Mouse (Mus musculus) lung, postnatal 0 days (tissue): ENCODE results near the gene Phactr1. TPM values are rescaled to one million over a fixed set of nuclear protein-coding genes. Genes with fewer than 3 reads are reported as not detected.

ENCODE experiments used
- ATAC-seq: fragments of 200-750 bp; cut with Nextera tagmentation; 2 replicates; pipeline ENCODE4 v1.8.0; 2017; ENCODE audit warnings: moderate library complexity
- DNase-seq: peaks from one replicate; pipeline ENCODE4 v3.0.0-alpha.2; 2016; ENCODE audit warnings: low spot score
- H3K27ac ChIP-seq: fragments of 300-500 bp; sonication (generic); 2 replicates; pipeline ENCODE4 v1.5.1; 2014; ENCODE audit warnings: antibody characterized with exemption, mild to moderate bottlenecking, low read length, mixed read lengths
- H3K27me3 ChIP-seq: fragments of 300-500 bp; sonication (generic); replicated peaks from 2 replicates; pipeline ENCODE4 v1.6.1; 2014; ENCODE audit warnings: low read length, mixed read lengths; ENCODE audit not compliant: insufficient read depth
- H3K36me3 ChIP-seq: fragments of 300-500 bp; sonication (generic); 2 replicates; pipeline ENCODE4 v1.6.1; 2014; ENCODE audit warnings: low read length, mixed read lengths; ENCODE audit not compliant: insufficient read depth
- H3K4me1 ChIP-seq: fragments of 300-500 bp; sonication (generic); 2 replicates; pipeline ENCODE4 v1.6.1; 2014; ENCODE audit warnings: antibody characterized with exemption, low read depth, low read length, mixed read lengths; ENCODE audit not compliant: insufficient read depth
- H3K4me2 ChIP-seq: fragments of 300-500 bp; sonication (generic); replicated peaks from 2 replicates; pipeline ENCODE4 v1.6.1; 2014; ENCODE audit warnings: low read depth, mild to moderate bottlenecking, low read length, moderate library complexity, mixed read lengths
- H3K4me3 ChIP-seq: fragments of 300-500 bp; sonication (generic); 2 replicates; pipeline ENCODE4 v1.5.1; 2014; ENCODE audit warnings: low read depth, low read length
- H3K9ac ChIP-seq: fragments of 300-500 bp; sonication (generic); replicated peaks from 2 replicates; pipeline ENCODE4 v1.6.1; 2014; ENCODE audit warnings: low read depth, mild to moderate bottlenecking
- H3K9me3 ChIP-seq: fragments of 300-500 bp; sonication (generic); 2 replicates; pipeline ENCODE4 v1.6.1; 2016; ENCODE audit warnings: low read length, mixed read lengths
- CTCF ChIP-seq: IDR thresholded peaks from 2 replicates; pipeline ENCODE4 v1.5.1; 2016; ENCODE audit warnings: antibody characterized with exemption, mild to moderate bottlenecking
- EP300 ChIP-seq: IDR thresholded peaks from 2 replicates; pipeline ENCODE4 v1.6.1; 2016; ENCODE audit warnings: antibody characterized with exemption, mild to moderate bottlenecking, control low read depth
- WGBS: fragments of 180-500 bp; shearing (Covaris S2); extraction: QIAGEN DNeasy Blood & Tissue Kit; methylation state at CpG from one replicate; pipeline ENCODE4 v1.1.7; 2014; 5-methylcytosine and 5-hydroxymethylcytosine counted together
- polyA plus RNA-seq: library from polyadenylated mRNA; unstranded; fragments of >200 nt; fragmentation: Nextera tagmentation; extraction: Ambion mirVana; gene quantifications from 2 replicates; pipeline ENCODE4 v1.2.1, GENCODE M21; 2015

Phactr1 gene
- polyA plus RNA-seq, 1 experiment from 2014 or later = 31.4 TPM

GRCm38 (mm10) chr13:43148692-43149091, 468.3 kb downstream of the Phactr1 start:
- ATAC-seq (no peak), DNase-seq (peak; percentile 21)
- Histone ChIP-seq H3K27ac (no peak overlapping the region), H3K36me3 (no peaks in the 10 kb centered on the region), H3K27me3 (no peaks in the 10 kb centered on the region), H3K9me3 (no peaks in the 10 kb centered on the region), H3K4me3 (no peak overlapping the region), H3K9ac (no peak overlapping the region), H3K4me1 (no peaks in the 10 kb centered on the region), H3K4me2 (no peak overlapping the region)
- no peak for TF ChIP-seq EP300
- TF ChIP-seq CTCF = no peak
- 71% methylated on average over 4 of the region's 4 CpGs for WGBS

GRCm38 (mm10) chr13:43149661-43150060, 469.2 kb downstream of the Phactr1 start:
- Histone ChIP-seq H3K4me2 (no peak overlapping the region), H3K27ac (no peak overlapping the region), H3K9me3 (no peaks in the 10 kb centered on the region), H3K9ac (no peak overlapping the region), H3K36me3 (no peaks in the 10 kb centered on the region), H3K4me1 (no peaks in the 10 kb centered on the region), H3K4me3 (no peak overlapping the region), H3K27me3 (no peaks in the 10 kb centered on the region)
- DNase-seq (no peak), ATAC-seq (no peak)
- no peak for TF ChIP-seq CTCF
- TF ChIP-seq EP300 = no peak
- 90% methylated on average over 3 of the region's 3 CpGs for WGBS

- no peaks in the 10 kb centered on the region for H3K4me1 ChIP-seq
- ATAC-seq (no peak), DNase-seq (no peak)
- H3K27me3 ChIP-seq = no peaks in the 10 kb centered on the region
- H3K4me3 ChIP-seq = no peak overlapping the region
- no peaks in the 10 kb centered on the region for H3K9me3 ChIP-seq
- no peaks in the 10 kb centered on the region for H3K36me3 ChIP-seq
- 90% methylated on average over 14 of the region's 14 CpGs for WGBS
- H3K9ac ChIP-seq = no peak overlapping the region
- H3K27ac ChIP-seq = no peak overlapping the region
- H3K4me2 ChIP-seq = no peak overlapping the region
- TF ChIP-seq CTCF = no peak
Measured at GRCm38 (mm10) chr13:43152005-43152520, 471.6 kb downstream of the Phactr1 start.

- WGBS = 62% methylated on average over 5 of the region's 5 CpGs
- Histone ChIP-seq H3K4me1 (no peaks in the 10 kb centered on the region), H3K9ac (no peak overlapping the region)
Measured at GRCm38 (mm10) chr13:43157370-43157769, 476.9 kb downstream of the Phactr1 start.

GRCm38 (mm10) chr13:43158281-43158680, 477.9 kb downstream of the Phactr1 start:
- no peak for DNase-seq
- Histone ChIP-seq H3K27me3 (no peaks in the 10 kb centered on the region), H3K9me3 (no peaks in the 10 kb centered on the region), H3K4me2 (no peak overlapping the region), H3K4me3 (no peak overlapping the region), H3K36me3 (no peaks in the 10 kb centered on the region; the same call in 1 of the 2 replicates), H3K4me1 (no peaks in the 10 kb centered on the region), H3K9ac (no peak overlapping the region), H3K27ac (no peak overlapping the region)
- ATAC-seq = no peak
- TF ChIP-seq CTCF = no peak
- TF ChIP-seq EP300 = no peak
- WGBS = 82% methylated on average over 5 of the region's 5 CpGs

More at GRCm38 (mm10) chr13:43157370-43157769, 476.9 kb downstream of the Phactr1 start:
- no peak overlapping the region for H3K4me3 ChIP-seq
- no peaks in the 10 kb centered on the region for H3K36me3 ChIP-seq
- H3K4me2 ChIP-seq = no peak overlapping the region
- ATAC-seq (no peak), DNase-seq (no peak)
- TF ChIP-seq EP300 (no peak), CTCF (no peak)
- no peak overlapping the region for H3K27ac ChIP-seq
- H3K27me3 ChIP-seq = no peaks in the 10 kb centered on the region
- no peaks in the 10 kb centered on the region for H3K9me3 ChIP-seq

- Histone ChIP-seq H3K4me2 (no peak overlapping the region), H3K9ac (no peak overlapping the region), H3K27me3 (no peaks in the 10 kb centered on the region), H3K27ac (no peak overlapping the region), H3K36me3 (no peaks in the 10 kb centered on the region; the same call in 1 of the 2 replicates), H3K4me3 (no peak overlapping the region), H3K4me1 (no peaks in the 10 kb centered on the region), H3K9me3 (no peaks in the 10 kb centered on the region)
- DNase-seq (peak; percentile 59), ATAC-seq (peak; percentile 81)
- TF ChIP-seq EP300 (no peak), CTCF (no peak)
- WGBS = 47% methylated on average over 3 of the region's 3 CpGs
Measured at GRCm38 (mm10) chr13:43159429-43159828, 479.0 kb downstream of the Phactr1 start.

- H3K27me3 ChIP-seq = no peaks in the 10 kb centered on the region
- no peak overlapping the region for H3K4me3 ChIP-seq
- H3K9me3 ChIP-seq = no peaks in the 10 kb centered on the region
- H3K4me1 ChIP-seq = 0 out of 2 replicates have a peak, but pooled peaks cover 3% of the 10 kb centered on the region
- no peak overlapping the region for H3K4me2 ChIP-seq
- TF ChIP-seq CTCF = no peak
- TF ChIP-seq EP300 = no peak
- DNase-seq = no peak
- no peaks in the 10 kb centered on the region; the same call in 1 of the 2 replicates for H3K36me3 ChIP-seq
- H3K27ac ChIP-seq = no peak overlapping the region
- H3K9ac ChIP-seq = no peak overlapping the region
- ATAC-seq = no peak
- 81% methylated on average over 9 of the region's 9 CpGs for WGBS
Measured at GRCm38 (mm10) chr13:43167721-43168120, 487.3 kb downstream of the Phactr1 start.
